Mouse (Mus musculus) megakaryocyte, embryonic 14.5 days (primary cell): ENCODE measurements at regions not wholly inside any gene's neighbourhood (a gene's known extent, or its start where the extent isn't known, plus 50 kb on each side); places are given as distances from the start of the nearest gene placed in this dataset.
A peak's percentile ranks its signal among the peaks of the same experiment; 100 is the strongest.

Experiments used
- H3K27me3 ChIP-seq: replicated peaks from 2 replicates; pipeline ENCODE3; 2012; ENCODE audit warnings: inconsistent platforms
- H3K36me3 ChIP-seq: replicated peaks from 2 replicates; pipeline ENCODE3; 2012; ENCODE audit warnings: low read length, inconsistent platforms, mixed read lengths
- H3K4me1 ChIP-seq: 2 replicates; pipeline ENCODE4 v1.6.1; 2012; ENCODE audit warnings: inconsistent platforms
- H3K4me3 ChIP-seq: replicated peaks from 2 replicates; pipeline ENCODE3; 2012; ENCODE audit warnings: moderate library complexity, mild to moderate bottlenecking, inconsistent platforms
- H3K9me3 ChIP-seq: 2 replicates; pipeline ENCODE4 v1.6.1; 2012; ENCODE audit warnings: inconsistent platforms
- FLI1 ChIP-seq: IDR thresholded peaks from 2 replicates; pipeline ENCODE4 v1.6.1; 2012; ENCODE audit warnings: low read length, inconsistent platforms, mixed read lengths
- GATA1 ChIP-seq: IDR thresholded peaks from 3 replicates; pipeline ENCODE4 v1.6.1; 2012; ENCODE audit warnings: mixed read lengths, low read length, inconsistent platforms, borderline replicate concordance

DNA sequence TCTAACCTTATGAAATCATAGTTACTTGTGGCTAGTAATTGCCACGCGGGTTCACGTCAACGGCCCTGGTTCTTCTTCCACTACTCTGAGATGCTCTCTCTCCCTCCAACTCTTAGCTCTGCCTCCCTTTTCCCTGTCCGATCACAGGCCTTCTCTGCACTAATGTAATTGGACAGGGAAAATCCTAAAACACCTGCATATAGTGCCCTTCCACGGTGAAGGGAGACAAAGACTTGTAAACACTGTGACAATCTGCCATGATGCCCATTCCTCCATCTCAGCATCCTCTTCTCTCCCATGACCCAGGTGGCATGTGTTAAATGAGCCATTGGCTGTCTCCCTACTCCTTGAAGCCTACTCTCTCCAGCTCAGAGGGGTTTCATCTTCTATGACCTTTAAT, 74.9 kb downstream of the Vcpkmt start:
- Histone ChIP-seq H3K9me3 (peaks cover 10% of the 10 kb centered on the region; the same call in 1 of the 2 replicates), H3K4me3 (no peak overlapping the region), H3K36me3 (peaks cover 3% of the 10 kb centered on the region), H3K4me1 (peaks cover 41% of the 10 kb centered on the region), H3K27me3 (peaks cover 4% of the 10 kb centered on the region)
- TF ChIP-seq FLI1 (no peak), GATA1 (no peak)

DNA sequence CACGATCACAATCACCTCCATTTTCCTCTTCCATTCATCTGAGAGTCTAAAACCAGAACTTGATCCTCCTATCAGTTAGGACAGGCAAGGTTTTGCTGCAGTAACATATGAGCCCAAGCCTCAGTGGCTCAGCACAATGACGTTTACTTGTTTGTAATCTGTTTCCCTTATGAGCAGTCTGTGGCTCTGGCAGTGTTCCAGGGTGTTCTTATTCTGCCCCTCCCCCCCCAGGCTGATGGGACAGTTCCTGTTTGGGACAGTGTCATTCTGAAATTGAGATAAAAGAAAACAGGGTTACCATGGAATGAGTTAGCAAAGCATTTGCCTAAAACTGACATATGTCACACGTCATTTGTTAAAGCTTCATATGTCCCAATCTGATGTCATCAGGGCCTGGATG, 75.5 kb downstream of the Vcpkmt start:
- Histone ChIP-seq H3K4me1 (peaks cover 41% of the 10 kb centered on the region), H3K36me3 (peaks cover 3% of the 10 kb centered on the region)

DNA sequence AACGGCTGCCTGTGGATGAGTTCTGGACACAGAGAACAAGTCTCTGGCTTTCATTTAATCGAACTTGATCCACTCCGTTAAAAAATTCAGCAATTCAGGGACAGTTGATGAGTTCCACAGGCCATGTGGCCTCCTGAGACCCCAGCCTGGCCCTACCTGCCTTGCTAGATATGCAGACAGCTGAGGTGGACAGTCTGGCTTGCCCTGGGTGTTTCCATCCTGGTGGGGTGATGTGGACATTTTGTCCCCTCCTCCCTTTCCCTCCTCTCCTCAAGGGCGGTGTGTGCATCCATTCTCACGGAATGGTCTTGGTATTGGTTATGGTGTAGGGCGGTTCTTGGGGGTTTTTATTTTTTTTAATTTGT, 80.1 kb downstream of the Vcpkmt start:
- H3K4me1 ChIP-seq: peaks cover 32% of the 10 kb centered on the region
- TF ChIP-seq GATA1: no peak
- TF ChIP-seq FLI1: no peak
- peaks cover 3% of the 10 kb centered on the region for H3K36me3 ChIP-seq
- peak overlapping the region; percentile 85 for H3K4me3 ChIP-seq
- no peaks in the 10 kb centered on the region for H3K27me3 ChIP-seq
- H3K9me3 ChIP-seq: peaks cover 10% of the 10 kb centered on the region; the same call in 1 of the 2 replicates

More for the DNA sequence above, 75.5 kb downstream of the Vcpkmt start:
- Histone ChIP-seq H3K4me3 (no peak overlapping the region), H3K27me3 (peaks cover 4% of the 10 kb centered on the region), H3K9me3 (peaks cover 10% of the 10 kb centered on the region; the same call in 1 of the 2 replicates)
- TF ChIP-seq FLI1 (no peak), GATA1 (no peak)

DNA sequence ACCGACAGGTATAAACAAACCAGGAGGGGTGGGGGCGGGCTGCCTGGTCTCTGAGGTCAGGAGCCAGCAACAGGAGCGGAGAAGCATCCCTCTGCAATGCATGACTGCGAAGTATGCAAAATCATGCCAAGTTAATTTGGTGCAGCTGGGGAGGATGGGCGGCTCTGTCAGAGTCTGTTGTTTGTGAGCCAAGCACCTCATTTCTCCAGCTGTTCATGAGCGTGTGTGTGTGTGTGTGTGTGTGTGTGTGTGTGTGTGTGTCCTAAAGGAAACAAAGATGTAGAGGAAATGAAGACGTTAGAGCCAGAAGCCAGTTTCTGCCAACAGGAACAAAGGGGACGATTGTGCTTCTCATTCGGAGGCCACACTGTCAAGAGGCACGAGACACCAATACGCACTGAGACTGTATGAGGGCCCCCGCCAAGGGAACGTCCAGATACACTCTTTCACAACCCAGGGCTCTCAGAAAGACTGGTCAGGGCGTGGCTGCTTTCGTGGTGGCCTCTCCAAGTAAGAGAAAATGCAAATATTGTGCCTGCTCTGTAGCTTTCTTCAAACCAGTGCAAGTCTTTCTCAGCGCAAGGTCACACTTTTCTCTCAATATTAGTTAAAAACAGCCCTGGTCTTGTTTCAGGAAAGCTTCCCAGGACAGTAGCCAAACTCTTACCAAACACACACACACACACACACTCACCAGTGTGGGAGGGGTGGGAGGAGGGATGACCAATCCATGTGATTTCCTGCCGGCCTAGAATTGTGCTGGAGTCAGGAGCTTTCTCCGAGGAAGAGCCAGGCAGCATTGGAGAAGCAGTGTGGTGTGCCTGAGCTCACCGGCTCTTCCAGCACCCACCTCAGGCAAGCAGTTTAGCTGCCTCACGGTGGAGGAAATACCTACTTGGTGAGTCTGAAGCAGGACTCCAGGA, 80.8 kb downstream of the Vcpkmt start:
- no peak for TF ChIP-seq FLI1
- TF ChIP-seq GATA1: no peak
- H3K4me1 ChIP-seq: peaks cover 33% of the 10 kb centered on the region
- no peaks in the 10 kb centered on the region for H3K27me3 ChIP-seq
- H3K4me3 ChIP-seq: peak overlapping the region; percentile 85
- peaks cover 6% of the 10 kb centered on the region; the same call in 1 of the 2 replicates for H3K9me3 ChIP-seq
- peaks cover under 1% of the 10 kb centered on the region for H3K36me3 ChIP-seq

DNA sequence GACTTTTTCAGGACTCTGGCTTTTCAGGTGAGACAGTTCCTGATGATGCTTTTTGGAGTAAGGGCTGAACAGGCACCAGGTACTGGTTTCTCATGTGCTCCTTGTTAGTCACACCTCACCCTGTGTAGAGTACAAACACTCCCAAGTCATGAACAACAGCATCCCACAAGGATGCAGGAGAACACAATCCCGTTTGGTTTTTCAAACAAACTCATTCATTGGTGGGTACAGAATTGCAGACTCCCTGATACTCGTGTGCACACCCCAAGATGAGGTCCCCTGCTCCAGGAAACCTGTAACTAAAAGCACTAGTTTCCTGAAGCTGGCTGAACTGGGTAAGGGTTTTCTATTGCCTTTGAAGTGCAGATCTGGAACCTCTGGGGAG, 81.5 kb downstream of the Vcpkmt start:
- peaks cover 4% of the 10 kb centered on the region; the same call in 1 of the 2 replicates for H3K9me3 ChIP-seq
- H3K4me3 ChIP-seq: no peak overlapping the region
- TF ChIP-seq FLI1 (no peak), GATA1 (no peak)
- H3K27me3 ChIP-seq: no peaks in the 10 kb centered on the region
- H3K36me3 ChIP-seq: no peaks in the 10 kb centered on the region
- H3K4me1 ChIP-seq: peaks cover 36% of the 10 kb centered on the region

DNA sequence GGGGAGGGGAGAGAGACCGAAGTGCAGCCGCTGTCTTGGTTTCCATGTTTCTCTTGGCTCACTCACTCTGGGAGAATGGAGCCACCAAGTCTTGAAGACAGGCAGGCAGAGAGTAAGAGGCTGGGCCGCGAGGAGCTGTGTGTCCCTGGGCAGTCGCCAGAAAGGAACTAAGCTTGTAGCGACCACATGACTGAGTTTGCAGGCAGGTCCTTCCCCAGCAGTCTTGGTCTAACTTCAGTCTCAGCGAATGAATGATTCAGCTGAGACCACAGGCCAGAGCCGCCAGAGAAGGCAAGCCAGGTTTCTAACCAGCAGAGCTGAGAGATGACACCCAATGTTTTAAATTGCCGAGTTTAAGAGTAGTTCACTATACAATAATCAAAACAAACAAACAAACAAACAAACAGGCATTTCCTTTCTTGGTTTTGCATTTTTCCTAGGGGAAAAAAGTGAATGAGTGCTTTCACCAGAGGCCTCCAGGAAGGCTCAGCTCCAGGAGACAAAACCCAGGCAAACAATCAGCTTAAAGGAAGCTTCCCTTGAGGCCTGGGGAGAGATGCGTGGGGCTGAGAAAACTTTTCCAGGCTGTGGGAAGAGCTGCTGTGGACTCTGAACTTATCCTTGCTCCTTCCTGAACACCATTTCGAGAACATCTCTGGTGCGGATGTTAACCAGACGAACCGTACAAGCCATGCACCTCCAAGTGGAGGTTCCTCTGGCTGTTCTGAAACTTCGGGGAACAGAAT, 82.1 kb downstream of the Vcpkmt start:
- Histone ChIP-seq H3K27me3 (no peaks in the 10 kb centered on the region), H3K4me3 (no peak overlapping the region), H3K4me1 (peaks cover 41% of the 10 kb centered on the region), H3K36me3 (no peaks in the 10 kb centered on the region), H3K9me3 (no peaks in the 10 kb centered on the region)
- TF ChIP-seq GATA1 (no peak), FLI1 (no peak)

DNA sequence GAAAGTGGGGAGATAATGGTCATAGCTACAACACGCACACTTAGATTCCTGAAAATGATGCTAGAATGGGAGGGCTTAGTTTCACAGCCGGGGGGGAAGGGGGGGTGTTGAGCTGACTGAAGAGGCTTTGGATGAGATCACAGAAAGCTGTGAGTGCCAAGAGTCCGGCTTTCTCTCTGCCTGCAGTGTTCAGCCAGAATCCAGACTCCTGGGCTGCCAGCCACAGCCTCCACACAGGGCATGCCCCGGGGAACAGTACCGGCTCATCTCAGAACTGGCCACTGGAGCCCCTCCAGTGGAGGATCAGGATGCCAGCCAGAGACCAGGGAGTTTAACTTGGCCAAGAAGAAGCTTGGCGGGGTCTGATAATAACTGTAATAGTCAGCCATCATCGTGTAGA, 85.7 kb downstream of the Vcpkmt start:
- no peaks in the 10 kb centered on the region for H3K9me3 ChIP-seq
- H3K4me3 ChIP-seq: no peak overlapping the region
- H3K4me1 ChIP-seq: peaks cover 43% of the 10 kb centered on the region
- H3K36me3 ChIP-seq: no peaks in the 10 kb centered on the region
- no peak for TF ChIP-seq FLI1
- no peak for TF ChIP-seq GATA1
- H3K27me3 ChIP-seq: no peaks in the 10 kb centered on the region

DNA sequence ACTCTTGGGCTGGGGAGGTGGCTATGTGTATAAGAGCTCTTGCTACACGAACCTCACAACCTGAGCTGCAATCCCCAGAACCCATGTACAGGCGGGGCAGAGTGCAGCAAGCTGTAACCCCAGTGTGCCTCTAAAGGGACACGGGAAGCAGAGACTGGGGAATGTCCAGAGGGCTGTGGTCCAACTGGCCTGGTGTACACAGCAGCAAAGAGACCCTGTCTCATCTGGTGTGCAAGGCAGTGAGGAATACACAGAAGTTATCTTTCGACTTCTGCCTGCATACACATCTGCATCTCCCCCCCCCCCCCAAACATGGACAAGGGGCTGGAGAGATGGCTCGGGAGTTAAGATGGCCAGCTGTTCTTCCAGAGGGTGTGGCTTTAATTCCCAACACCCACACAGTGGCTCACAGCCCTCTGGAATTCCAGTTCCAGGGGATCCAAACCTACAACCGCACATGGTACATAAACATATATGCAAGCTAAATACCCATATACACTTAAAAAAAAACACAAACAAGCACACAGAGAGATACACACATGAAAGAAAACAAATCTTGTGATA, 86.4 kb downstream of the Vcpkmt start:
- TF ChIP-seq GATA1: no peak
- no peak for TF ChIP-seq FLI1
- Histone ChIP-seq H3K9me3 (no peaks in the 10 kb centered on the region), H3K4me3 (no peak overlapping the region), H3K4me1 (peaks cover 36% of the 10 kb centered on the region), H3K27me3 (peaks cover 1% of the 10 kb centered on the region), H3K36me3 (no peaks in the 10 kb centered on the region)

DNA sequence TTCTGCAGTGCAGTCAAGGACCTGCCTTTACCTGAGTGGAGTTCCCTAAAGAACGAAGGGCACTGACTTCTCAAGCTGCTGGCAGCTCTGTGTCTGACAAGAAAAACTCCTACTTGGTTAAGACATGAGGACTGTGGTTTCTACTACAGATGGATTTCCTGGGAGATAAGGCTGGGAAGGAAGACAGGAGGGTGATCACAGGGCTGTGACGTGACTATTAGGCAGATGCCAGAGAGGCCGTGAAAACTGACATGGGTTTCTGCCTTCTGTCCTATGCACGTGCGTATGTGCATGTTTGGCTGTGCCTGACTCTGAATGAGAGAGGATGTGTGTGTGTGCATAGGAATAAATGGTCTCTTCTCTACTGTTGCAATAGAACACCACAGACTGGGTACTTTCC, 87.1 kb downstream of the Vcpkmt start:
- no peaks in the 10 kb centered on the region for H3K36me3 ChIP-seq
- H3K4me3 ChIP-seq: peak overlapping the region; percentile 2
- peaks cover 5% of the 10 kb centered on the region for H3K27me3 ChIP-seq
- peaks cover 30% of the 10 kb centered on the region for H3K4me1 ChIP-seq
- H3K9me3 ChIP-seq: no peaks in the 10 kb centered on the region
- TF ChIP-seq GATA1 (no peak), FLI1 (no peak)

DNA sequence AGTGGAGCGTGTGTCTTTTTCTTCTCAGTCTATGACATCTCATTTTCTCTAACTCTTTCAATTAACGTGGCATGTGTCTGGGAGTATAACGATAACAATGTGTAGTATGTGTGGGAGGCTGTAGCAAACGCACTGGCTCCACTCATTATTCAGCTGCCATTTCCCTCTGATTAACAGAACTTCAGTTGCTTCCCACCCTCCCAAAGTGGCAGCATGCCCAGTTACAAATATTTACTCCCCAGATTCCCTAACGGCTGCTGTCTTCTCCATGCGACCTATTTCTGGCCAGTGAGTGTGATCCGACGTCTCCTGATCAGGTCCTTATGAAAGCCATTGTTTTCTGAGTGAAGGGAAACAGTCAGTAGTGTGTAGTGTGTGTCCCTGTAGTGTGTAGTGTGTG, 88.2 kb downstream of the Vcpkmt start:
- H3K4me3 ChIP-seq: no peak overlapping the region
- no peak for TF ChIP-seq FLI1
- no peak for TF ChIP-seq GATA1
- peaks cover 11% of the 10 kb centered on the region for H3K27me3 ChIP-seq
- no peaks in the 10 kb centered on the region for H3K36me3 ChIP-seq
- H3K4me1 ChIP-seq: peaks cover 27% of the 10 kb centered on the region
- H3K9me3 ChIP-seq: no peaks in the 10 kb centered on the region
